Mouse (Mus musculus): ENCODE measurements around the gene Birc5. TPM values are rescaled to one million over a fixed set of nuclear protein-coding genes. Genes with fewer than 3 reads are reported as not detected.

Gene Birc5
- polyA plus RNA-seq (2012; rRNA removed): 1.4 and 2.5 TPM in 2 replicates

GRCm38 (mm10) chr11:117848985-117849671, at the start of gene Birc5:
Gene Birc5, plus strand, starts transcription at chr11:117849251.
- WGBS: under 1% methylated on average over 51 of the region's 51 CpGs
- Histone ChIP-seq H3K4me3 (replicated peaks; ENCODE audit: extremely low read depth, low read depth, low read length) (peak within 1 kb of the TSS; percentile 83), H3K4me1 (ENCODE audit: control insufficient read depth, insufficient read depth, low read length) (peaks cover 6% of the 10 kb centered on the region)
- DNase-seq: peak; percentile 93
- no peak for TF ChIP-seq CTCF (IDR thresholded peaks at IDR 0.05; ENCODE audit: insufficient read depth, low read length)
- TF ChIP-seq POLR2A (IDR thresholded peaks at IDR 0.05; ENCODE audit: borderline replicate concordance, extremely low read depth, low read depth, low read length): peak; percentile 90

DNA sequence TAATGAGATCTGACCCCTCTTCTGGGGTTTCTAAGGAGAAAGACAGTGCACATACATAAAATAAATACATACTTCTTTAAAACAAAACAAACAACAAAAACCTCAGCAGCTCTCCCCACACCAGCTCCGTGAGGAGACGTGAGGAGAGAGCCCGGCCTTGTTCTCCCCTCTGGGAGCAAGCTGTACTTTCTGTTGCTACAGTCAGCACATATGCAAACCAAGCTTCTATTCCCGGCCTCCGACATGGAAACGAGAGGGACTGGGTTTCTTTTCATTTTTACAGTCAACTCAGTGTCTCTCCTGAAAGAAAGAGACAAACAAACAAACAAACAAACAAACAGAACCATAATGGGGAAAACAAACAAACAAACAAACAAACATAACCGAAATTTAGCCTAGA, 49.0 kb upstream of the Birc5 start:
- no peak for DNase-seq
- Histone ChIP-seq H3K4me1 (ENCODE audit: control insufficient read depth, insufficient read depth, low read length) (no peaks in the 10 kb centered on the region), H3K4me3 (replicated peaks; ENCODE audit: extremely low read depth, low read depth, low read length) (no peak overlapping the region)
- 87% methylated on average over 7 of the region's 7 CpGs for WGBS
- TF ChIP-seq CTCF (IDR thresholded peaks at IDR 0.05; ENCODE audit: insufficient read depth, low read length) (no peak), POLR2A (IDR thresholded peaks at IDR 0.05; ENCODE audit: borderline replicate concordance, extremely low read depth, low read depth, low read length) (no peak)

- 77% methylated on average over 7 of the region's 7 CpGs for WGBS
- TF ChIP-seq POLR2A (IDR thresholded peaks at IDR 0.05; ENCODE audit: borderline replicate concordance, extremely low read depth, low read depth, low read length) (no peak), CTCF (IDR thresholded peaks at IDR 0.05; ENCODE audit: insufficient read depth, low read length) (no peak)
- H3K4me3 ChIP-seq (replicated peaks; ENCODE audit: extremely low read depth, low read depth, low read length): no peak overlapping the region
- no peaks in the 10 kb centered on the region for H3K4me1 ChIP-seq (ENCODE audit: control insufficient read depth, insufficient read depth, low read length)
- no peak for DNase-seq
These were observed 47.4 kb upstream of the Birc5 start for GRCm38 (mm10) chr11:117801650-117802049.

- TF ChIP-seq POLR2A (IDR thresholded peaks at IDR 0.05; ENCODE audit: borderline replicate concordance, extremely low read depth, low read depth, low read length) (no peak), CTCF (IDR thresholded peaks at IDR 0.05; ENCODE audit: insufficient read depth, low read length) (no peak)
- WGBS: 71% methylated on average over 3 of the region's 3 CpGs
- Histone ChIP-seq H3K4me3 (replicated peaks; ENCODE audit: extremely low read depth, low read depth, low read length) (no peak overlapping the region), H3K4me1 (ENCODE audit: control insufficient read depth, insufficient read depth, low read length) (no peaks in the 10 kb centered on the region)
- DNase-seq: no peak
These were observed 45.8 kb upstream of the Birc5 start for GRCm38 (mm10) chr11:117803166-117803688.

- 92% methylated on average over 6 of the region's 6 CpGs for WGBS
- TF ChIP-seq POLR2A (IDR thresholded peaks at IDR 0.05; ENCODE audit: borderline replicate concordance, extremely low read depth, low read depth, low read length): no peak
- TF ChIP-seq CTCF (IDR thresholded peaks at IDR 0.05; ENCODE audit: insufficient read depth, low read length): no peak
- Histone ChIP-seq H3K4me3 (replicated peaks; ENCODE audit: extremely low read depth, low read depth, low read length) (no peak overlapping the region), H3K4me1 (ENCODE audit: control insufficient read depth, insufficient read depth, low read length) (no peaks in the 10 kb centered on the region; the same call in 1 of the 2 replicates)
- DNase-seq: no peak
These were observed 42.3 kb upstream of the Birc5 start for GRCm38 (mm10) chr11:117806781-117807180.

DNA sequence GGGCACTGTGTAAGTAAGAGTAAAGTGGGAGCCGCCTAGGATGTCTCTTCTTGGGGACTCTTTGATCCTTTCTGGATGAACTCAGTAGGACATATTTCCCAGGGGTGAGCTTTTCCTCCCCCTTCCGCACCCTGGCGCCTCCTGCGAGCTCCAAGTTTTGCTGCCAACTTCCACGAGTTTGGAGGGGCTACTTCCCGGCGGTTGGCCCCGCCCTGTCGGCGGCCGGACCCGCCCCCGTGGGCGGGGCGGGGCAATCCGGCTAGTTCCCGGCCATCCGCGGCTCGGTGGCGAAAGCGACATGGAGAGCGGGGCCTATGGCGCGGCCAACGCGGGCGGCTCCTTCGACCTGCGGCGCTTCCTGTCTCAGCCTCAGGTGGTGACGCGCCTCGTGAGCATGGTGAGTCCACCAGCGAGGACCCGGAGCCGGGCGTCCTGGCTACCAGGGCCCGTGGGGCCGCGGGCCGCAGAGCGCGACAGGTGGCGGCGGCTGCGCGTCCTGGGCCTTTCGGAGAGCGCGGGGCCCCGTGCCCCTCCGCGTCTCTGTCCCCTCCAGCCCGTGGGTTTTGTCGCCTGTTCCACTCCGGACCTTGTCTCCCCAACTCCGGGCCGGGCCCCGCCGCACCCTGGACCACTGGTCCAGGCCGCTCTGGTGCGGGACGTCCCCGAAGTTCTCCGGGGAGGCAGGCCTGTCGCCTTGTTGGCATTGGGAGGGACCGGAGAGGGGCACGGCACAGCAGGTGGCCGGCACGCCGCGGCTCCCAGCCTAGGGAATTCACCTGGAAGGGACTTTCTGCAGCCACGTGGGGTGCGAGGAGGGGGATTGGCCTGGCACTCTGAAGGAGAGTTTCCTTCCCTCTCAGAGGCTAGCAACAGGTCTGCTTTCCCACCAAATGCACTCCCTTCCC, 39.4 kb upstream of the Birc5 start, which contains the start of the genes Gm20708 and Syngr2:
TSS of gene Gm20708 (plus strand) at position 262 of the 905 bp plus-strand sequence.
TSS of gene Syngr2 (plus strand) at position 262 of the 905 bp plus-strand sequence.
- peak within 1 kb of the TSS; percentile 93 for H3K4me3 ChIP-seq (replicated peaks; ENCODE audit: extremely low read depth, low read depth, low read length)
- DNase-seq: peak; percentile 82
- H3K4me1 ChIP-seq (ENCODE audit: control insufficient read depth, insufficient read depth, low read length): peaks cover 9% of the 10 kb centered on the region
- whole genome bisulfite sequencing: under 1% methylated on average over 75 of the region's 75 CpGs
- TF ChIP-seq POLR2A (IDR thresholded peaks at IDR 0.05; ENCODE audit: borderline replicate concordance, extremely low read depth, low read depth, low read length): peak; percentile 73; the same call in 1 of the 2 replicates
- no peak for TF ChIP-seq CTCF (IDR thresholded peaks at IDR 0.05; ENCODE audit: insufficient read depth, low read length)

DNA sequence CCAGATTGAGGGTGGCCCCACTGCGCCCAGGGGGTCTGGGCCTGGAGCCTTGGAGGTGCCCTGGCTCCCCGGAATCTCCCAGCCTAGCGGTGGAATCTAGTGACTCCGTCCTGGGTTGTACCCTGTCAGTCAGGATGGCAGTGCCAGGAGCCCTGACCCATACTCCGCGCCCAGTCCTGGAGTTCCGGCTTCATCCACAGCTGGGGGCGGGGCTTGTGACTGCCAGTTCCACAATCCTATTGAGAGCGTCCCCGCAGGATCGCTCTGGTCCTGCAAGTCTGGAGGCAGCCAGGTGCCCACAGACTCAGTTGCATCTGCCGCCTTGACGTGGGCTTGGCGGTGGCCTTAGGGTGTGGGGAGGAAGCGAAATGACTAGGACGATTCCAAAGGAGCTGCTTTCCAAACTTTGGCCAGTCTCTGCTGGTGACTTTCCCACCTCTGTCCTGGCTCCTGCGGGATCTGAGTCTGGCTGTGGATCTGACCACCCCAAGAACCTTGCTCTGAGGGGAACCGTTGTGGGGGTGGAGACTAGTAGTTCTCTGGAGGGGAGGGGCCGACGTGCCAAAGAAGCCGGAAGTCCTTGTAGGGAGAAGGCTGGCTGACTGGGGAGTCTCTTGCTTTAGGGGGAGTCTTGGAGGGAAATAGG, 38.5 kb upstream of the Birc5 start:
- TF ChIP-seq CTCF (IDR thresholded peaks at IDR 0.05; ENCODE audit: insufficient read depth, low read length) (peak; percentile 50), POLR2A (IDR thresholded peaks at IDR 0.05; ENCODE audit: borderline replicate concordance, extremely low read depth, low read depth, low read length) (peak; percentile 8; the same call in 1 of the 2 replicates)
- peak; percentile 85 for DNase-seq
- Histone ChIP-seq H3K4me1 (ENCODE audit: control insufficient read depth, insufficient read depth, low read length) (peaks cover 12% of the 10 kb centered on the region), H3K4me3 (replicated peaks; ENCODE audit: extremely low read depth, low read depth, low read length) (peak overlapping the region; percentile 93)
- WGBS: under 1% methylated on average over 21 of the region's 21 CpGs

DNA sequence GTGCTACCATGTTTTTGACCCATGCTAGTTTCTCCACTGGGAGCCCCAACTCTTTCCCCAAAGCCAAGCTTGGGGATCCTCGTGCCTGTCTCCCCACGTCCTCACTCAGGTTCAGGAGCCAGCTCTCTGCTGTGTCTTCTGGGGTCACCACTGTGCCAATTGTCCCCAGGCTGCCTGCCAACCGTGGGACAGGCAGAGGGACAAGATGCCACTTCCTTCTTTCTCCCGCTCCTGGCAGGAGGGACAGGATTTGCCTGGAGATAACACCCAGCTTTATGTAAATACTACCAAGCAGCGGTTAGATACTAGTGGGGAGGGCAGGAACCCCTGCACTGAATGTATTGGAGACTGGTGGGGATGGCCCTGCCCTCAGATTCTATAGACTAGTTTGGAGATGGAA, 35.2 kb upstream of the Birc5 start:
- no peak overlapping the region for H3K4me3 ChIP-seq (replicated peaks; ENCODE audit: extremely low read depth, low read depth, low read length)
- no peak for TF ChIP-seq CTCF (IDR thresholded peaks at IDR 0.05; ENCODE audit: insufficient read depth, low read length)
- TF ChIP-seq POLR2A (IDR thresholded peaks at IDR 0.05; ENCODE audit: borderline replicate concordance, extremely low read depth, low read depth, low read length): no peak
- H3K4me1 ChIP-seq (ENCODE audit: control insufficient read depth, insufficient read depth, low read length): peaks cover 12% of the 10 kb centered on the region
- WGBS: 30% methylated on average over 5 of the region's 5 CpGs
- DNase-seq: no peak
